Mouse (Mus musculus): ENCODE measurements around the gene Prss30. TPM values are rescaled to one million over a fixed set of nuclear protein-coding genes. Genes with fewer than 3 reads are reported as not detected.
"Not testable (repeated sequence)": the region's sequence is repeated elsewhere in the genome, so short reads cannot be mapped to it uniquely, and the experiment has no call there.

Gene Prss30
- polyA plus RNA-seq, 1 experiment from 2014 or later = 12.1 TPM

GRCm38 (mm10) chr17:23961573-23962122 lies 18.7 kb downstream of the Prss30 start:
- no peak overlapping the region for H3K4me2 ChIP-seq (replicated peaks; ENCODE audit: low read depth)
- TF ChIP-seq CTCF (IDR thresholded peaks at IDR 0.05; ENCODE audit: low read depth) = no peak
- 39% methylated on average over 4 of the region's 4 CpGs for WGBS
- H3K36me3 ChIP-seq (ENCODE audit: control insufficient read depth, insufficient read depth) = no peaks in the 10 kb centered on the region
- no peaks in the 10 kb centered on the region for H3K9me3 ChIP-seq (ENCODE audit: control insufficient read depth)
- H3K27ac ChIP-seq (ENCODE audit: low read depth, low read length) = peak overlapping the region; percentile 82
- no peaks in the 10 kb centered on the region for H3K27me3 ChIP-seq (replicated peaks; ENCODE audit: control insufficient read depth, insufficient read depth, low read length)
- H3K9ac ChIP-seq (ENCODE audit: low read depth, low read length) = no peak overlapping the region
- peaks cover 11% of the 10 kb centered on the region for H3K4me1 ChIP-seq (replicated peaks; ENCODE audit: control insufficient read depth, insufficient read depth, low read length)
- H3K4me3 ChIP-seq (ENCODE audit: low read depth, low read length) = no peak overlapping the region
- peak; percentile 65 for ATAC-seq

DNA sequence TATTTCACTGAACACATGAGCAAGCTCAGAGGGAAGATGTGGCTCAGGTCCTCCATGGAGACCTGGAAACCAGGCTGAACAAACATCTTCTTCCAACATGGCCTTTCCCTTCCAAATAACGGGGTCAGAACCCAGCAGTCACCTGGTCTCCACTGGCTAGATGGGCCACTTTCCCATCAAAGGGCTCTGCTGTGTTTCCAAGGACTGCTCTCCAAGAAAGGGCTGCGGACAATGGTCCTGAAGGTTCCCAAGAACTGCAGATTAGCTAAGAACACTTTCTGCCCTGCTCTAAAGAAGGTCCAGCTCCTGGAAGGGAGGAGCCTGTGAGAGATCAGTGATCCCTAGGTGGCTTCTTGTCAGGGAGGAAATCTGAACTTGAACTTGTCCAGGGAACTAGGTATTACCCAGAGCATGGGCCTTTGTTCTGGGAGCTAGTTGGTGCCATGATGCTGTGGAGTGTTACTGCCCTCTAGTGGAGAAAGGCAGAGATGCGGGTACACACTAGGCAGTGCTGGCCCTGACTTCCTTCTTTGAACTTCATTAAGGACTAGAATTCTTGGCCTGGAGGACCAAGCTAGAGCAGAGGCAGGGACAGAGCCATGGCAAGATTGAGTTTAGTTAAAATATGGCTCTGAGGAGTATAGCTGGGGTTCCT lies 20.2 kb downstream of the Prss30 start:
- TF ChIP-seq CTCF (IDR thresholded peaks at IDR 0.05; ENCODE audit: low read depth) = peak; percentile 100
- H3K4me1 ChIP-seq (replicated peaks; ENCODE audit: control insufficient read depth, insufficient read depth, low read length) = peaks cover 5% of the 10 kb centered on the region; the same call in 1 of the 2 replicates
- 33% methylated on average over 3 of the region's 3 CpGs for WGBS
- no peaks in the 10 kb centered on the region for H3K9me3 ChIP-seq (ENCODE audit: control insufficient read depth)
- no peak overlapping the region for H3K4me3 ChIP-seq (ENCODE audit: low read depth, low read length)
- no peaks in the 10 kb centered on the region for H3K36me3 ChIP-seq (ENCODE audit: control insufficient read depth, insufficient read depth)
- ATAC-seq = peak; percentile 65
- H3K27ac ChIP-seq (ENCODE audit: low read depth, low read length) = peak overlapping the region; percentile 82
- no peaks in the 10 kb centered on the region for H3K27me3 ChIP-seq (replicated peaks; ENCODE audit: control insufficient read depth, insufficient read depth, low read length)
- no peak overlapping the region for H3K4me2 ChIP-seq (replicated peaks; ENCODE audit: low read depth)
- no peak overlapping the region for H3K9ac ChIP-seq (ENCODE audit: low read depth, low read length)

DNA sequence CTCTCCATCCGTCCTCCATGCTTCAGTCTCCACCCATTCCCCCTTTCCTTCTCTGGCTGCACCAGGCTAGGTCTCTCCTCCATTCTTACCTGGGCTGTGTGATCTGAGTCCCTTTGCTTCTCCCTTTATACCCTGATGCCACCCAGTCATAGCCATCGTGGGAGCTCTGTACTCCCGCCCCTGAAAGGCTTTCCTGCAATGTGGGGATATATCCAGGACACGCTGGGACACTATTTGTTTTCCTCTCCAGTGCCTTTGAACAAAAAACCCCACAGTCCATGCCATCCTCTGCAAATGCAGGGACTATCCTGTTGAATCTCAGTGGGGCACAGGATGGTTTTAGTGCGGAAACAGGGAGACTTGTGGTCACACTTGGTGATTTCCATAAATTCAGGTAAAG lies 25.2 kb downstream of the Prss30 start, which contains the start of gene Sbpl:
TSS of gene Sbpl (minus strand) at position 101 of the 400 bp plus-strand sequence.
- H3K36me3 ChIP-seq (ENCODE audit: control insufficient read depth, insufficient read depth) = no peaks in the 10 kb centered on the region
- no peaks in the 10 kb centered on the region for H3K27me3 ChIP-seq (replicated peaks; ENCODE audit: control insufficient read depth, insufficient read depth, low read length)
- no peak within 1 kb of the TSS for H3K9ac ChIP-seq (ENCODE audit: low read depth, low read length)
- H3K27ac ChIP-seq (ENCODE audit: low read depth, low read length) = no peak within 1 kb of the TSS
- H3K4me3 ChIP-seq (ENCODE audit: low read depth, low read length) = no peak within 1 kb of the TSS
- WGBS = 76% methylated on average over 5 of the region's 5 CpGs
- no peak for TF ChIP-seq CTCF (IDR thresholded peaks at IDR 0.05; ENCODE audit: low read depth)
- H3K4me1 ChIP-seq (replicated peaks; ENCODE audit: control insufficient read depth, insufficient read depth, low read length) = no peaks in the 10 kb centered on the region
- no peak for ATAC-seq
- no peaks in the 10 kb centered on the region for H3K9me3 ChIP-seq (ENCODE audit: control insufficient read depth)
- H3K4me2 ChIP-seq (replicated peaks; ENCODE audit: low read depth) = no peak within 1 kb of the TSS

GRCm38 (mm10) chr17:23950828-23951227 lies 29.5 kb downstream of the Prss30 start:
- H3K27me3 ChIP-seq (replicated peaks; ENCODE audit: control insufficient read depth, insufficient read depth, low read length); H3K4me1 ChIP-seq (replicated peaks; ENCODE audit: control insufficient read depth, insufficient read depth, low read length); H3K9ac ChIP-seq (ENCODE audit: low read depth, low read length); H3K9me3 ChIP-seq (ENCODE audit: control insufficient read depth); H3K36me3 ChIP-seq (ENCODE audit: control insufficient read depth, insufficient read depth); H3K4me3 ChIP-seq (ENCODE audit: low read depth, low read length); H3K27ac ChIP-seq (ENCODE audit: low read depth, low read length); ATAC-seq; H3K4me2 ChIP-seq (replicated peaks; ENCODE audit: low read depth): not testable (repeated sequence)
- WGBS = 81% methylated on average over 4 of the region's 4 CpGs

GRCm38 (mm10) chr17:23949068-23949467 lies 31.3 kb downstream of the Prss30 start:
- H3K4me1 ChIP-seq (replicated peaks; ENCODE audit: control insufficient read depth, insufficient read depth, low read length) = no peaks in the 10 kb centered on the region
- 79% methylated on average over 2 of the region's 2 CpGs for WGBS
- H3K4me2 ChIP-seq (replicated peaks; ENCODE audit: low read depth) = no peak overlapping the region
- H3K9ac ChIP-seq (ENCODE audit: low read depth, low read length) = no peak overlapping the region
- H3K36me3 ChIP-seq (ENCODE audit: control insufficient read depth, insufficient read depth) = no peaks in the 10 kb centered on the region
- TF ChIP-seq CTCF (IDR thresholded peaks at IDR 0.05; ENCODE audit: low read depth) = no peak
- no peaks in the 10 kb centered on the region for H3K27me3 ChIP-seq (replicated peaks; ENCODE audit: control insufficient read depth, insufficient read depth, low read length)
- no peak for ATAC-seq
- no peaks in the 10 kb centered on the region for H3K9me3 ChIP-seq (ENCODE audit: control insufficient read depth)
- no peak overlapping the region for H3K4me3 ChIP-seq (ENCODE audit: low read depth, low read length)
- H3K27ac ChIP-seq (ENCODE audit: low read depth, low read length) = no peak overlapping the region

DNA sequence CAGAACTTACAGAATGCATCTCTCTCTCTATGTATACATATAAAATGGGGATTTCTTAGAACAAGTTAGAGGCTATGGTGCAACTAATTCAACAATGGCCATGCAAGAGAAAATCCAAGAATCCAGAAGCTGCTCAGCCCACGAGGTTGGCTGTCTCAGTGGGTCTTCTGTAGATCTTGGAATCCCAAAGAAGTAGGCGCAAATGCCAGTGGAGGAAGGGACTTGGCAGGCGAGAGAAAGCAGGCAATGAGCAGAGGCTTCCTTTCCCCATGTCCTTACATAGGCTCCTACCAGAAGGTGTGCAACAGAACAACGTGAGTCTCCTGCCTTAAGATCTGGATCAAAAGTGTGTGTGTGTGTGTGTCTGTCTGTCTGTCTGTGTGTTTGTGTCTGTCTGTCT lies 32.9 kb downstream of the Prss30 start:
- H3K4me2 ChIP-seq (replicated peaks; ENCODE audit: low read depth); ATAC-seq: not testable (repeated sequence)

More for the DNA sequence above, 32.9 kb downstream of the Prss30 start:
- H3K4me3 ChIP-seq (ENCODE audit: low read depth, low read length); H3K27me3 ChIP-seq (replicated peaks; ENCODE audit: control insufficient read depth, insufficient read depth, low read length); H3K9me3 ChIP-seq (ENCODE audit: control insufficient read depth); H3K4me1 ChIP-seq (replicated peaks; ENCODE audit: control insufficient read depth, insufficient read depth, low read length); H3K9ac ChIP-seq (ENCODE audit: low read depth, low read length); H3K36me3 ChIP-seq (ENCODE audit: control insufficient read depth, insufficient read depth); H3K27ac ChIP-seq (ENCODE audit: low read depth, low read length): not testable (repeated sequence)
- WGBS = 87% methylated on average over 4 of the region's 4 CpGs

Measured in intestine, postnatal 0 days (tissue).